12 mouse cellular contexts compared by ENCODE assay signal in genomic region chr4:118319706-118320344, GRCm38 (mm10). TPM values are rescaled to one million over a fixed set of nuclear protein-coding genes. Genes with fewer than 3 reads are reported as not detected.
DNase-seq lines count a peak whose midpoint lies in the region; ATAC-seq and TF ChIP-seq lines count a peak whose summit lies in the region.
"Had no signal": no experiment of that assay in that cellular context is flagged by ENCODE, and none has a peak within 500 bp of the region (broad histone marks: within the 10 kb centered on the region; RNA-seq: fewer than 3 reads in every experiment).

No protein-coding gene starts in this region.

- H3K27ac ChIP-seq in heart, embryonic 10.5 days, result peak overlapping the region; percentile 52; the same call in 1 of the 2 replicates
- no peak overlapping the region for H3K27ac ChIP-seq in midbrain, embryonic 11.5 days (ENCODE audit: low read depth, low read length)
- no peak overlapping the region for H3K27ac ChIP-seq in midbrain, embryonic 10.5 days (replicated peaks)
- H3K27ac ChIP-seq in hindbrain, postnatal 0 days, result peak overlapping the region; percentile 45; the same call in 1 of the 2 replicates
- H3K27ac ChIP-seq in neural tube, embryonic 13.5 days (replicated peaks), result no peak overlapping the region
- H3K27ac ChIP-seq: layer of hippocampus, adult 2 months had no signal

- H3K36me3 ChIP-seq in heart, embryonic 10.5 days, result no peaks in the 10 kb centered on the region
- H3K36me3 ChIP-seq in midbrain, embryonic 11.5 days (ENCODE audit: control insufficient read depth, insufficient read depth, low read length), result no peaks in the 10 kb centered on the region
- no peaks in the 10 kb centered on the region for H3K36me3 ChIP-seq in midbrain, embryonic 10.5 days
- H3K36me3 ChIP-seq in hindbrain, postnatal 0 days (ENCODE audit: insufficient read depth, low read length), result no peaks in the 10 kb centered on the region
- no peaks in the 10 kb centered on the region for H3K36me3 ChIP-seq in neural tube, embryonic 13.5 days

- no peak overlapping the region for H3K9ac ChIP-seq in midbrain, embryonic 11.5 days (ENCODE audit: low read length)
- no peak overlapping the region for H3K9ac ChIP-seq in hindbrain, postnatal 0 days (replicated peaks; ENCODE audit: low read length)
- H3K9ac ChIP-seq in neural tube, embryonic 13.5 days, result peak overlapping the region; percentile 35; the same call in 1 of the 2 replicates

- peak; percentile 55; the same call in 1 of the 2 replicates for ATAC-seq in midbrain, embryonic 11.5 days (ENCODE audit: low FRiP score)
- ATAC-seq in hindbrain, postnatal 0 days, result peak; percentile 83
- peak; percentile 53; the same call in 1 of the 2 replicates for ATAC-seq in neural tube, embryonic 13.5 days (ENCODE audit: low read depth)
- no peak for ATAC-seq in megakaryocyte progenitor cell, adult 5-6 weeks (replicated peaks; ENCODE audit: poor library complexity)

- no peak overlapping the region for H3K4me2 ChIP-seq in midbrain, embryonic 11.5 days
- 0 out of 2 replicates have a peak overlapping the region, but pooled peaks have one; percentile 21 for H3K4me2 ChIP-seq in hindbrain, postnatal 0 days (ENCODE audit: low read depth, low read length)
- no peak overlapping the region; the same call in 1 of the 2 replicates for H3K4me2 ChIP-seq in neural tube, embryonic 13.5 days

- peaks cover 17% of the 10 kb centered on the region for H3K4me1 ChIP-seq in heart, embryonic 10.5 days
- H3K4me1 ChIP-seq in midbrain, embryonic 11.5 days (ENCODE audit: control insufficient read depth, insufficient read depth, low read length), result 0 out of 2 replicates have a peak, but pooled peaks cover 3% of the 10 kb centered on the region
- H3K4me1 ChIP-seq in midbrain, embryonic 10.5 days, result peaks cover 15% of the 10 kb centered on the region
- H3K4me1 ChIP-seq in hindbrain, postnatal 0 days (ENCODE audit: insufficient read depth, low read length), result peaks cover 8% of the 10 kb centered on the region; the same call in 1 of the 2 replicates
- H3K4me1 ChIP-seq in neural tube, embryonic 13.5 days (replicated peaks), result peaks cover 13% of the 10 kb centered on the region; the same call in 1 of the 2 replicates

- H3K27me3 ChIP-seq in heart, embryonic 10.5 days (ENCODE audit: insufficient read depth, poor library complexity, severe bottlenecking), result no peaks in the 10 kb centered on the region
- H3K27me3 ChIP-seq in midbrain, embryonic 11.5 days (ENCODE audit: control insufficient read depth, insufficient read depth, low read length), result no peaks in the 10 kb centered on the region
- H3K27me3 ChIP-seq in midbrain, embryonic 10.5 days (ENCODE audit: low read depth, poor library complexity, severe bottlenecking), result no peaks in the 10 kb centered on the region
- no peaks in the 10 kb centered on the region for H3K27me3 ChIP-seq in hindbrain, postnatal 0 days (ENCODE audit: insufficient read depth, low read length)
- no peaks in the 10 kb centered on the region for H3K27me3 ChIP-seq in neural tube, embryonic 13.5 days

- peak overlapping the region; percentile 31; the same call in 1 of the 2 replicates for H3K4me3 ChIP-seq in heart, embryonic 10.5 days
- no peak overlapping the region for H3K4me3 ChIP-seq in midbrain, embryonic 11.5 days (ENCODE audit: low read depth, low read length)
- no peak overlapping the region for H3K4me3 ChIP-seq in midbrain, embryonic 10.5 days
- no peak overlapping the region for H3K4me3 ChIP-seq in hindbrain, postnatal 0 days (ENCODE audit: low read length)
- no peak overlapping the region for H3K4me3 ChIP-seq in neural tube, embryonic 13.5 days
- H3K4me3 ChIP-seq: layer of hippocampus, adult 2 months had no signal

- no peak for TF ChIP-seq CTCF in hindbrain, postnatal 0 days (IDR thresholded peaks at IDR 0.05; ENCODE audit: low read depth)

- no peak for DNase-seq in heart, embryonic 10.5 days (ENCODE audit: low spot score)
- no peak for DNase-seq in heart, postnatal 4 days
- peak; percentile 81 for DNase-seq in midbrain, embryonic 11.5 days (ENCODE audit: low spot score, missing footprints)
- no peak for DNase-seq in midbrain, embryonic 10.5 days (ENCODE audit: low spot score)
- peak; percentile 52 for DNase-seq in hindbrain, postnatal 0 days (ENCODE audit: low spot score)
- DNase-seq in right cerebral cortex, postnatal 14 days, result no peak
- DNase-seq: adrenal gland, postnatal 10 days; cerebellum, adult 11 months had no signal

- H3K9me3 ChIP-seq in heart, embryonic 10.5 days, result no peaks in the 10 kb centered on the region
- no peaks in the 10 kb centered on the region for H3K9me3 ChIP-seq in midbrain, embryonic 11.5 days (ENCODE audit: control insufficient read depth, low read length)
- H3K9me3 ChIP-seq in midbrain, embryonic 10.5 days (replicated peaks), result no peaks in the 10 kb centered on the region
- no peaks in the 10 kb centered on the region for H3K9me3 ChIP-seq in hindbrain, postnatal 0 days (ENCODE audit: low read length)
- no peaks in the 10 kb centered on the region for H3K9me3 ChIP-seq in neural tube, embryonic 13.5 days

- WGBS in heart, embryonic 10.5 days, result 23% methylated on average over 8 of the region's 8 CpGs
- WGBS in midbrain, embryonic 11.5 days, result 44% methylated on average over 8 of the region's 8 CpGs
- 44% methylated on average over 8 of the region's 8 CpGs for WGBS in midbrain, embryonic 10.5 days
- 26% methylated on average over 8 of the region's 8 CpGs for WGBS in hindbrain, postnatal 0 days
- WGBS in neural tube, embryonic 13.5 days, result 40% methylated on average over 8 of the region's 8 CpGs

RNA-seq across cellular contexts. Expression of gene Ptprf, which starts 28.6 kb away (rescaled TPM):
- polyA plus RNA-seq in heart, embryonic 10.5 days (2016; fragmentation: Nextera tagmentation; extraction: Ambion mirVana), result 43.8 and 59.3 TPM in 2 replicates
- total RNA-seq in heart, postnatal 4 days (2021), result 10 to 100 TPM; 39.4 to 40.7 TPM
- polyA plus RNA-seq in midbrain, embryonic 11.5 days (2014; fragmentation: Nextera tagmentation; extraction: Ambion mirVana), result 60.1 and 63.5 TPM in 2 replicates
- polyA plus RNA-seq in midbrain, embryonic 10.5 days (2016; fragmentation: Nextera tagmentation; extraction: Ambion mirVana), result 94.4 and 103 TPM in 2 replicates
- 178 and 196 TPM in 2 replicates for total RNA-seq in hindbrain, postnatal 0 days (2014; rRNA removed)
- 39.2 and 44.4 TPM in 2 replicates for polyA plus RNA-seq in hindbrain, postnatal 0 days (2015; fragmentation: Nextera tagmentation; extraction: Ambion mirVana)
- 81.1 and 82.2 TPM in 2 replicates for polyA plus RNA-seq in neural tube, embryonic 13.5 days (2015; fragmentation: Nextera tagmentation; extraction: Ambion mirVana)
- 0.07 TPM in 1 of 2 replicates, not detected in the other for total RNA-seq in megakaryocyte progenitor cell, adult 5-6 weeks (2015)
- 0.24 TPM in 1 of 2 replicates, not detected in the other for total RNA-seq in megakaryocyte progenitor cell, adult 5-6 weeks (2017)
- total RNA-seq: megakaryocyte-erythroid progenitor cell, adult 5-6 weeks had no signal

Comparison
In these comparisons a context has a peak if more than half of its experiments do, and no peak if none do; other contexts are left out.
1. DNase-seq: peak in midbrain, embryonic 11.5 days (single experiment) and hindbrain, postnatal 0 days (single experiment); none in heart, embryonic 10.5 days (single experiment), heart, postnatal 4 days (single experiment), midbrain, embryonic 10.5 days (single experiment) and right cerebral cortex, postnatal 14 days (single experiment).
2. H3K27ac ChIP-seq: peak in heart, embryonic 10.5 days (single experiment) and hindbrain, postnatal 0 days (single experiment); none in midbrain, embryonic 11.5 days (single experiment), midbrain, embryonic 10.5 days (single experiment) and neural tube, embryonic 13.5 days (single experiment).